Mouse (Mus musculus): Measurements from ENCODE around the gene Upk1a. TPM values are rescaled to one million over a fixed set of nuclear protein-coding genes. Genes with fewer than 3 reads are reported as not detected.
A peak's percentile ranks its signal among the peaks of the same experiment; 100 is the strongest.

The Upk1a gene
- polyA plus RNA-seq, 1 experiment from 2014 or later: 7.3 TPM

GRCm38 (mm10) chr7:30587842-30588667 is 24.6 kb downstream of the Upk1a start:
- Histone ChIP-seq H3K36me3 (ENCODE audit: control insufficient read depth, insufficient read depth, low read length) (peaks cover 20% of the 10 kb centered on the region), H3K4me2 (ENCODE audit: low read depth, low read length) (peak overlapping the region; percentile 87), H3K27me3 (replicated peaks; ENCODE audit: control insufficient read depth, insufficient read depth, low read length) (no peaks in the 10 kb centered on the region), H3K4me3 (ENCODE audit: low read length) (peak overlapping the region; percentile 98), H3K9me3 (ENCODE audit: control insufficient read depth, low read length) (no peaks in the 10 kb centered on the region), H3K27ac (ENCODE audit: low read length) (peak overlapping the region; percentile 96), H3K4me1 (ENCODE audit: control insufficient read depth, insufficient read depth, low read length) (peaks cover 21% of the 10 kb centered on the region), H3K9ac (ENCODE audit: low read depth, low read length) (peak overlapping the region; percentile 95)
- ATAC-seq: peak; percentile 16
- WGBS: under 1% methylated on average over 64 of the region's 67 CpGs

GRCm38 (mm10) chr7:30586455-30587020 is 26.1 kb downstream of the Upk1a start:
- 91% methylated on average over 28 of the region's 28 CpGs for WGBS
- H3K9ac ChIP-seq (ENCODE audit: low read depth, low read length): peak overlapping the region; percentile 95; the same call in 1 of the 2 replicates
- no peaks in the 10 kb centered on the region for H3K27me3 ChIP-seq (replicated peaks; ENCODE audit: control insufficient read depth, insufficient read depth, low read length)
- 0 out of 2 replicates have a peak overlapping the region, but pooled peaks have one; percentile 87 for H3K4me2 ChIP-seq (ENCODE audit: low read depth, low read length)
- H3K4me3 ChIP-seq (ENCODE audit: low read length): no peak overlapping the region
- peaks cover 21% of the 10 kb centered on the region for H3K4me1 ChIP-seq (ENCODE audit: control insufficient read depth, insufficient read depth, low read length)
- H3K27ac ChIP-seq (ENCODE audit: low read length): no peak overlapping the region
- peaks cover 30% of the 10 kb centered on the region for H3K36me3 ChIP-seq (ENCODE audit: control insufficient read depth, insufficient read depth, low read length)
- no peaks in the 10 kb centered on the region for H3K9me3 ChIP-seq (ENCODE audit: control insufficient read depth, low read length)
- ATAC-seq: no peak

GRCm38 (mm10) chr7:30585170-30585569 is 27.5 kb downstream of the Upk1a start:
- WGBS: 96% methylated on average over 7 of the region's 7 CpGs
- Histone ChIP-seq H3K4me2 (ENCODE audit: low read depth, low read length) (no peak overlapping the region), H3K4me3 (ENCODE audit: low read length) (no peak overlapping the region), H3K27me3 (replicated peaks; ENCODE audit: control insufficient read depth, insufficient read depth, low read length) (no peaks in the 10 kb centered on the region), H3K4me1 (ENCODE audit: control insufficient read depth, insufficient read depth, low read length) (peaks cover 19% of the 10 kb centered on the region), H3K9me3 (ENCODE audit: control insufficient read depth, low read length) (no peaks in the 10 kb centered on the region), H3K36me3 (ENCODE audit: control insufficient read depth, insufficient read depth, low read length) (peaks cover 39% of the 10 kb centered on the region), H3K27ac (ENCODE audit: low read length) (no peak overlapping the region), H3K9ac (ENCODE audit: low read depth, low read length) (no peak overlapping the region)
- no peak for ATAC-seq

GRCm38 (mm10) chr7:30584339-30584738 is 28.3 kb downstream of the Upk1a start:
- no peak overlapping the region for H3K9ac ChIP-seq (ENCODE audit: low read depth, low read length)
- H3K4me1 ChIP-seq (ENCODE audit: control insufficient read depth, insufficient read depth, low read length): peaks cover 13% of the 10 kb centered on the region
- no peak for ATAC-seq
- H3K36me3 ChIP-seq (ENCODE audit: control insufficient read depth, insufficient read depth, low read length): peaks cover 39% of the 10 kb centered on the region
- H3K9me3 ChIP-seq (ENCODE audit: control insufficient read depth, low read length): no peaks in the 10 kb centered on the region
- no peak overlapping the region for H3K4me2 ChIP-seq (ENCODE audit: low read depth, low read length)
- 92% methylated on average over 10 of the region's 10 CpGs for WGBS
- H3K27ac ChIP-seq (ENCODE audit: low read length): no peak overlapping the region
- H3K27me3 ChIP-seq (replicated peaks; ENCODE audit: control insufficient read depth, insufficient read depth, low read length): no peaks in the 10 kb centered on the region
- no peak overlapping the region for H3K4me3 ChIP-seq (ENCODE audit: low read length)

- no peak overlapping the region for H3K4me2 ChIP-seq (ENCODE audit: low read depth, low read length)
- H3K9me3 ChIP-seq (ENCODE audit: control insufficient read depth, low read length): no peaks in the 10 kb centered on the region
- H3K9ac ChIP-seq (ENCODE audit: low read depth, low read length): no peak overlapping the region
- no peak overlapping the region for H3K27ac ChIP-seq (ENCODE audit: low read length)
- H3K4me1 ChIP-seq (ENCODE audit: control insufficient read depth, insufficient read depth, low read length): peaks cover 2% of the 10 kb centered on the region; the same call in 1 of the 2 replicates
- ATAC-seq: no peak
- H3K27me3 ChIP-seq (replicated peaks; ENCODE audit: control insufficient read depth, insufficient read depth, low read length): no peaks in the 10 kb centered on the region
- H3K36me3 ChIP-seq (ENCODE audit: control insufficient read depth, insufficient read depth, low read length): peaks cover 53% of the 10 kb centered on the region
- 96% methylated on average over 16 of the region's 16 CpGs for WGBS
- H3K4me3 ChIP-seq (ENCODE audit: low read length): no peak overlapping the region
Observed at GRCm38 (mm10) chr7:30581547-30581946, 31.1 kb downstream of the Upk1a start.

GRCm38 (mm10) chr7:30579950-30580349 is 32.7 kb downstream of the Upk1a start:
- H3K27me3 ChIP-seq (replicated peaks; ENCODE audit: control insufficient read depth, insufficient read depth, low read length): no peaks in the 10 kb centered on the region
- no peaks in the 10 kb centered on the region for H3K4me1 ChIP-seq (ENCODE audit: control insufficient read depth, insufficient read depth, low read length)
- H3K9me3 ChIP-seq (ENCODE audit: control insufficient read depth, low read length): no peaks in the 10 kb centered on the region
- H3K36me3 ChIP-seq (ENCODE audit: control insufficient read depth, insufficient read depth, low read length): peaks cover 53% of the 10 kb centered on the region
- no peak overlapping the region for H3K27ac ChIP-seq (ENCODE audit: low read length)
- H3K9ac ChIP-seq (ENCODE audit: low read depth, low read length): no peak overlapping the region
- no peak overlapping the region for H3K4me2 ChIP-seq (ENCODE audit: low read depth, low read length)
- 84% methylated on average over 8 of the region's 8 CpGs for WGBS
- ATAC-seq: peak; percentile 92
- no peak overlapping the region for H3K4me3 ChIP-seq (ENCODE audit: low read length)

- H3K4me3 ChIP-seq (ENCODE audit: low read length): no peak overlapping the region
- WGBS: 78% methylated on average over 2 of the region's 2 CpGs
Observed at GRCm38 (mm10) chr7:30572969-30573368, 39.7 kb downstream of the Upk1a start.

GRCm38 (mm10) chr7:30572389-30572788 is 40.3 kb downstream of the Upk1a start:
- Histone ChIP-seq H3K27ac (ENCODE audit: low read length) (no peak overlapping the region), H3K9ac (ENCODE audit: low read depth, low read length) (no peak overlapping the region), H3K36me3 (ENCODE audit: control insufficient read depth, insufficient read depth, low read length) (peaks cover 64% of the 10 kb centered on the region), H3K4me3 (ENCODE audit: low read length) (no peak overlapping the region), H3K4me2 (ENCODE audit: low read depth, low read length) (no peak overlapping the region), H3K27me3 (replicated peaks; ENCODE audit: control insufficient read depth, insufficient read depth, low read length) (no peaks in the 10 kb centered on the region), H3K4me1 (ENCODE audit: control insufficient read depth, insufficient read depth, low read length) (no peaks in the 10 kb centered on the region), H3K9me3 (ENCODE audit: control insufficient read depth, low read length) (no peaks in the 10 kb centered on the region)
- 82% methylated on average over 5 of the region's 5 CpGs for WGBS
- ATAC-seq: no peak

More at GRCm38 (mm10) chr7:30572969-30573368, 39.7 kb downstream of the Upk1a start:
- Histone ChIP-seq H3K27me3 (replicated peaks; ENCODE audit: control insufficient read depth, insufficient read depth, low read length) (no peaks in the 10 kb centered on the region), H3K36me3 (ENCODE audit: control insufficient read depth, insufficient read depth, low read length) (peaks cover 65% of the 10 kb centered on the region), H3K9ac (ENCODE audit: low read depth, low read length) (no peak overlapping the region), H3K27ac (ENCODE audit: low read length) (no peak overlapping the region), H3K4me1 (ENCODE audit: control insufficient read depth, insufficient read depth, low read length) (no peaks in the 10 kb centered on the region), H3K4me2 (ENCODE audit: low read depth, low read length) (no peak overlapping the region), H3K9me3 (ENCODE audit: control insufficient read depth, low read length) (no peaks in the 10 kb centered on the region)
- no peak for ATAC-seq

GRCm38 (mm10) chr7:30567555-30567954 is 45.1 kb downstream of the Upk1a start:
- H3K27ac ChIP-seq (ENCODE audit: low read length): no peak overlapping the region
- H3K36me3 ChIP-seq (ENCODE audit: control insufficient read depth, insufficient read depth, low read length): peaks cover 37% of the 10 kb centered on the region

More at GRCm38 (mm10) chr7:30567555-30567954, 45.1 kb downstream of the Upk1a start:
- H3K4me3 ChIP-seq (ENCODE audit: low read length): no peak overlapping the region
- H3K4me2 ChIP-seq (ENCODE audit: low read depth, low read length): no peak overlapping the region
- 90% methylated on average over 11 of the region's 11 CpGs for WGBS
- peaks cover 7% of the 10 kb centered on the region; the same call in 1 of the 2 replicates for H3K4me1 ChIP-seq (ENCODE audit: control insufficient read depth, insufficient read depth, low read length)
- H3K9ac ChIP-seq (ENCODE audit: low read depth, low read length): no peak overlapping the region
- H3K27me3 ChIP-seq (replicated peaks; ENCODE audit: control insufficient read depth, insufficient read depth, low read length): no peaks in the 10 kb centered on the region
- H3K9me3 ChIP-seq (ENCODE audit: control insufficient read depth, low read length): no peaks in the 10 kb centered on the region
- ATAC-seq: no peak

Data from intestine, embryonic 16.5 days (tissue).